Mouse (Mus musculus): ENCODE data around the gene Dtx3. TPM values are rescaled to one million over a fixed set of nuclear protein-coding genes. Genes with fewer than 3 reads are reported as not detected.

Dtx3 gene
- polyA plus RNA-seq, 1 experiment from 2014 or later = 138 TPM

GRCm38 (mm10) chr10:127226318-127226895, 30.9 kb upstream of the Dtx3 start:
- no peak overlapping the region for H3K9ac ChIP-seq (ENCODE audit: low read length)
- H3K27me3 ChIP-seq (ENCODE audit: control insufficient read depth, insufficient read depth, low read length) = no peaks in the 10 kb centered on the region
- 68% methylated on average over 8 of the region's 8 CpGs for WGBS

GRCm38 (mm10) chr10:127225732-127226131, 30.2 kb upstream of the Dtx3 start:
- no peak overlapping the region for H3K27ac ChIP-seq (replicated peaks; ENCODE audit: low read depth, low read length)
- H3K9ac ChIP-seq (ENCODE audit: low read length) = no peak overlapping the region
- 21% methylated on average over 10 of the region's 10 CpGs for WGBS
- H3K9me3 ChIP-seq (ENCODE audit: control insufficient read depth, low read length) = no peaks in the 10 kb centered on the region
- no peak overlapping the region for H3K4me2 ChIP-seq (ENCODE audit: low read depth, severe bottlenecking)
- H3K36me3 ChIP-seq (ENCODE audit: control insufficient read depth, insufficient read depth, low read length) = no peaks in the 10 kb centered on the region
- H3K27me3 ChIP-seq (ENCODE audit: control insufficient read depth, insufficient read depth, low read length) = no peaks in the 10 kb centered on the region
- H3K4me1 ChIP-seq (ENCODE audit: control insufficient read depth, insufficient read depth, low read length) = no peaks in the 10 kb centered on the region; the same call in 1 of the 2 replicates
- DNase-seq (ENCODE audit: low spot score) = no peak
- ATAC-seq (ENCODE audit: insufficient number of reproducible peaks, low FRiP score, low TSS enrichment, low read depth) = no peak
- H3K4me3 ChIP-seq (ENCODE audit: low read depth, low read length) = no peak overlapping the region

More at GRCm38 (mm10) chr10:127226318-127226895, 30.9 kb upstream of the Dtx3 start:
- DNase-seq (ENCODE audit: low spot score) (no peak), ATAC-seq (ENCODE audit: insufficient number of reproducible peaks, low FRiP score, low TSS enrichment, low read depth) (no peak)
- Histone ChIP-seq H3K4me2 (ENCODE audit: low read depth, severe bottlenecking) (no peak overlapping the region), H3K27ac (replicated peaks; ENCODE audit: low read depth, low read length) (no peak overlapping the region), H3K9me3 (ENCODE audit: control insufficient read depth, low read length) (no peaks in the 10 kb centered on the region), H3K4me1 (ENCODE audit: control insufficient read depth, insufficient read depth, low read length) (no peaks in the 10 kb centered on the region; the same call in 1 of the 2 replicates), H3K36me3 (ENCODE audit: control insufficient read depth, insufficient read depth, low read length) (no peaks in the 10 kb centered on the region), H3K4me3 (ENCODE audit: low read depth, low read length) (no peak overlapping the region)

- Histone ChIP-seq H3K4me3 (ENCODE audit: low read depth, low read length) (no peak overlapping the region), H3K36me3 (ENCODE audit: control insufficient read depth, insufficient read depth, low read length) (no peaks in the 10 kb centered on the region), H3K4me2 (ENCODE audit: low read depth, severe bottlenecking) (no peak overlapping the region), H3K27me3 (ENCODE audit: control insufficient read depth, insufficient read depth, low read length) (no peaks in the 10 kb centered on the region), H3K4me1 (ENCODE audit: control insufficient read depth, insufficient read depth, low read length) (no peaks in the 10 kb centered on the region; the same call in 1 of the 2 replicates), H3K9me3 (ENCODE audit: control insufficient read depth, low read length) (no peaks in the 10 kb centered on the region), H3K9ac (ENCODE audit: low read length) (no peak overlapping the region), H3K27ac (replicated peaks; ENCODE audit: low read depth, low read length) (no peak overlapping the region)
- DNase-seq (ENCODE audit: low spot score) (no peak), ATAC-seq (ENCODE audit: insufficient number of reproducible peaks, low FRiP score, low TSS enrichment, low read depth) (no peak)
- WGBS = 53% methylated on average over 6 of the region's 6 CpGs
These were observed 29.7 kb upstream of the Dtx3 start for GRCm38 (mm10) chr10:127225213-127225612.

- Histone ChIP-seq H3K4me1 (ENCODE audit: control insufficient read depth, insufficient read depth, low read length) (no peaks in the 10 kb centered on the region), H3K9me3 (ENCODE audit: control insufficient read depth, low read length) (no peaks in the 10 kb centered on the region), H3K4me3 (ENCODE audit: low read depth, low read length) (no peak overlapping the region), H3K9ac (ENCODE audit: low read length) (no peak overlapping the region), H3K36me3 (ENCODE audit: control insufficient read depth, insufficient read depth, low read length) (no peaks in the 10 kb centered on the region), H3K27ac (replicated peaks; ENCODE audit: low read depth, low read length) (no peak overlapping the region), H3K27me3 (ENCODE audit: control insufficient read depth, insufficient read depth, low read length) (no peaks in the 10 kb centered on the region), H3K4me2 (ENCODE audit: low read depth, severe bottlenecking) (no peak overlapping the region)
- no peak for ATAC-seq (ENCODE audit: insufficient number of reproducible peaks, low FRiP score, low TSS enrichment, low read depth)
- 86% methylated on average over 2 of the region's 2 CpGs for WGBS
- DNase-seq (ENCODE audit: low spot score) = no peak
These were observed 22.8 kb upstream of the Dtx3 start for GRCm38 (mm10) chr10:127218339-127218738.

- no peaks in the 10 kb centered on the region for H3K9me3 ChIP-seq (ENCODE audit: control insufficient read depth, low read length)
- ATAC-seq (ENCODE audit: insufficient number of reproducible peaks, low FRiP score, low TSS enrichment, low read depth) (no peak), DNase-seq (ENCODE audit: low spot score) (no peak)
- no peak overlapping the region for H3K9ac ChIP-seq (ENCODE audit: low read length)
- H3K4me1 ChIP-seq (ENCODE audit: control insufficient read depth, insufficient read depth, low read length) = no peaks in the 10 kb centered on the region
- no peak overlapping the region for H3K27ac ChIP-seq (replicated peaks; ENCODE audit: low read depth, low read length)
- H3K4me2 ChIP-seq (ENCODE audit: low read depth, severe bottlenecking) = no peak overlapping the region
- no peaks in the 10 kb centered on the region for H3K36me3 ChIP-seq (ENCODE audit: control insufficient read depth, insufficient read depth, low read length)
- no peaks in the 10 kb centered on the region for H3K27me3 ChIP-seq (ENCODE audit: control insufficient read depth, insufficient read depth, low read length)
- H3K4me3 ChIP-seq (ENCODE audit: low read depth, low read length) = no peak overlapping the region
These were observed 21.6 kb upstream of the Dtx3 start for GRCm38 (mm10) chr10:127217177-127217576.

- no peak overlapping the region for H3K27ac ChIP-seq (replicated peaks; ENCODE audit: low read depth, low read length)
- H3K36me3 ChIP-seq (ENCODE audit: control insufficient read depth, insufficient read depth, low read length) = no peaks in the 10 kb centered on the region
- WGBS = 94% methylated on average over 11 of the region's 11 CpGs
- no peak overlapping the region for H3K4me2 ChIP-seq (ENCODE audit: low read depth, severe bottlenecking)
- no peak overlapping the region for H3K4me3 ChIP-seq (ENCODE audit: low read depth, low read length)
- DNase-seq (ENCODE audit: low spot score) (no peak), ATAC-seq (ENCODE audit: insufficient number of reproducible peaks, low FRiP score, low TSS enrichment, low read depth) (no peak)
- no peaks in the 10 kb centered on the region for H3K27me3 ChIP-seq (ENCODE audit: control insufficient read depth, insufficient read depth, low read length)
- H3K9ac ChIP-seq (ENCODE audit: low read length) = no peak overlapping the region
- no peaks in the 10 kb centered on the region for H3K9me3 ChIP-seq (ENCODE audit: control insufficient read depth, low read length)
- H3K4me1 ChIP-seq (ENCODE audit: control insufficient read depth, insufficient read depth, low read length) = no peaks in the 10 kb centered on the region
These were observed 20.9 kb upstream of the Dtx3 start for GRCm38 (mm10) chr10:127216456-127216855.

- no peaks in the 10 kb centered on the region for H3K4me1 ChIP-seq (ENCODE audit: control insufficient read depth, insufficient read depth, low read length)
- H3K36me3 ChIP-seq (ENCODE audit: control insufficient read depth, insufficient read depth, low read length) = no peaks in the 10 kb centered on the region; the same call in 1 of the 2 replicates
- no peak overlapping the region for H3K4me3 ChIP-seq (ENCODE audit: low read depth, low read length)
- H3K27ac ChIP-seq (replicated peaks; ENCODE audit: low read depth, low read length) = no peak overlapping the region
- H3K9ac ChIP-seq (ENCODE audit: low read length) = no peak overlapping the region
- 54% methylated on average over 1 of the region's 1 CpGs for WGBS
- no peaks in the 10 kb centered on the region for H3K27me3 ChIP-seq (ENCODE audit: control insufficient read depth, insufficient read depth, low read length)
- no peak for DNase-seq (ENCODE audit: low spot score)
- no peaks in the 10 kb centered on the region for H3K9me3 ChIP-seq (ENCODE audit: control insufficient read depth, low read length)
- no peak for ATAC-seq (ENCODE audit: insufficient number of reproducible peaks, low FRiP score, low TSS enrichment, low read depth)
- no peak overlapping the region for H3K4me2 ChIP-seq (ENCODE audit: low read depth, severe bottlenecking)
These were observed 18.9 kb upstream of the Dtx3 start for GRCm38 (mm10) chr10:127214422-127214803.

DNA sequence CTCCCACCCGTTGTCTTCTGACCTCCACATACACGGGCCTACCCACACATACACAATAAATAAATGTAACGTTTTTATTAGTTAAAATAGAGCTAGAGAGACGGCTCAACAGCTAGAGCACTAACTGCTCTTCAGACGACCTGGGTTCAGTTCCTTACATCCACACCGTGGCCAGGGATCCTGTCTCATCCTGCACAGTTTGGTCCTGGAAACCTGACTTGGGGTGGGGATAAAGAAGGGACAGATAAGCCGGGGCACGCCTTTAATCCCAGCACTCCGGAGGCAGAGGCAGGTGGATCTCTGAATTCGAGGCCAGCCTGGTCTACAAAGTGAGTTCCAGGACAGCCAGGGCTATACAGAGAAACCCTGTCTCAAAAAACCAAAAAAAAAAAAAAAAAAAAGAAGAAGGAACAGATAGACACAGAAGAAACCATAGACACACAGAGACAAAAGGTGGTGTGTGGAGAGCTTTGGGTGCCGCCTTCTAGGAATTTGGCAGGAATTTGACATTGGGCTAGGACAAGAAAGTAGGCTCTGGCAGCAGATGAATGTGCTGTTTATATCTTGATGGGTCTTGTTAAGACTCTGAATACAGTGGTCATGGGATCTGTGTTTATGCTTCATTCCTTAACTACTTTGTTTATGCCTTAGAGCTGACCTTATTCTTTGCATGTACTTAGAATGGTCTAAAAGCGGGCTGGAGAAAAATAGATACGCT, 18.3 kb upstream of the Dtx3 start:
- ATAC-seq (ENCODE audit: insufficient number of reproducible peaks, low FRiP score, low TSS enrichment, low read depth) (no peak), DNase-seq (ENCODE audit: low spot score) (no peak)
- Histone ChIP-seq H3K4me2 (ENCODE audit: low read depth, severe bottlenecking) (no peak overlapping the region), H3K27ac (replicated peaks; ENCODE audit: low read depth, low read length) (no peak overlapping the region), H3K9me3 (ENCODE audit: control insufficient read depth, low read length) (no peaks in the 10 kb centered on the region), H3K4me1 (ENCODE audit: control insufficient read depth, insufficient read depth, low read length) (no peaks in the 10 kb centered on the region), H3K36me3 (ENCODE audit: control insufficient read depth, insufficient read depth, low read length) (no peaks in the 10 kb centered on the region; the same call in 1 of the 2 replicates), H3K27me3 (ENCODE audit: control insufficient read depth, insufficient read depth, low read length) (no peaks in the 10 kb centered on the region), H3K9ac (ENCODE audit: low read length) (no peak overlapping the region), H3K4me3 (ENCODE audit: low read depth, low read length) (no peak overlapping the region)
- WGBS = 86% methylated on average over 13 of the region's 13 CpGs

All from limb, embryonic 11.5 days (tissue).